Mouse (Mus musculus): ENCODE measurements at regions not wholly inside any gene's neighbourhood (a gene's known extent, or its start where the extent isn't known, plus 50 kb on each side); places are given as distances from the start of the nearest gene placed in this dataset.

GRCm38 (mm10) chr11:18262901-18263300 lies 309.2 kb upstream of the Etaa1 start:
- no peak overlapping the region for H3K4me3 ChIP-seq (replicated peaks)
- no peaks in the 10 kb centered on the region for H3K27me3 ChIP-seq
- no peaks in the 10 kb centered on the region for H3K9me3 ChIP-seq (replicated peaks)
- WGBS (ENCODE audit: insufficient replicate concordance) = 61% methylated on average over 1 of the region's 1 CpGs
- no peak overlapping the region for H3K27ac ChIP-seq
- ATAC-seq (ENCODE audit: low read depth) = no peak
- H3K9ac ChIP-seq = no peak overlapping the region
- no peak for DNase-seq
- no peak overlapping the region for H3K4me2 ChIP-seq
- no peaks in the 10 kb centered on the region for H3K36me3 ChIP-seq
- no peaks in the 10 kb centered on the region for H3K4me1 ChIP-seq (replicated peaks)

GRCm38 (mm10) chr11:18249236-18249635 lies 295.6 kb upstream of the Etaa1 start:
- Histone ChIP-seq H3K9ac (no peak overlapping the region), H3K27ac (no peak overlapping the region), H3K4me1 (replicated peaks) (no peaks in the 10 kb centered on the region), H3K27me3 (no peaks in the 10 kb centered on the region), H3K4me3 (replicated peaks) (no peak overlapping the region), H3K9me3 (replicated peaks) (no peaks in the 10 kb centered on the region), H3K4me2 (no peak overlapping the region), H3K36me3 (no peaks in the 10 kb centered on the region)
- DNase-seq (no peak), ATAC-seq (ENCODE audit: low read depth) (no peak)
- WGBS (ENCODE audit: insufficient replicate concordance) = 57% methylated on average over 4 of the region's 4 CpGs

- no peak for ATAC-seq (ENCODE audit: low read depth)
- Histone ChIP-seq H3K4me1 (replicated peaks) (no peaks in the 10 kb centered on the region), H3K9me3 (replicated peaks) (no peaks in the 10 kb centered on the region), H3K27me3 (no peaks in the 10 kb centered on the region), H3K36me3 (no peaks in the 10 kb centered on the region), H3K9ac (no peak overlapping the region), H3K4me3 (replicated peaks) (no peak overlapping the region), H3K4me2 (no peak overlapping the region), H3K27ac (no peak overlapping the region)
- 17% methylated on average over 4 of the region's 4 CpGs for WGBS (ENCODE audit: insufficient replicate concordance)
- no peak for DNase-seq
These were observed 263.1 kb upstream of the Etaa1 start for GRCm38 (mm10) chr11:18216762-18217161.

- no peak for ATAC-seq (ENCODE audit: low read depth)
- H3K4me1 ChIP-seq (replicated peaks) = no peaks in the 10 kb centered on the region
- H3K9ac ChIP-seq = no peak overlapping the region
- no peak for DNase-seq
- WGBS (ENCODE audit: insufficient replicate concordance) = 50% methylated on average over 2 of the region's 2 CpGs
- no peak overlapping the region for H3K4me3 ChIP-seq (replicated peaks)
- H3K9me3 ChIP-seq (replicated peaks) = no peaks in the 10 kb centered on the region
- H3K27ac ChIP-seq = no peak overlapping the region
- H3K4me2 ChIP-seq = no peak overlapping the region
- no peaks in the 10 kb centered on the region for H3K36me3 ChIP-seq
- H3K27me3 ChIP-seq = no peaks in the 10 kb centered on the region
These were observed 219.4 kb upstream of the Etaa1 start for GRCm38 (mm10) chr11:18173028-18173427.

- Histone ChIP-seq H3K36me3 (no peaks in the 10 kb centered on the region), H3K4me1 (replicated peaks) (no peaks in the 10 kb centered on the region), H3K27ac (no peak overlapping the region), H3K4me2 (no peak overlapping the region), H3K9me3 (replicated peaks) (no peaks in the 10 kb centered on the region), H3K4me3 (replicated peaks) (no peak overlapping the region), H3K27me3 (no peaks in the 10 kb centered on the region), H3K9ac (no peak overlapping the region)
- ATAC-seq (ENCODE audit: low read depth) (no peak), DNase-seq (no peak)
- WGBS (ENCODE audit: insufficient replicate concordance) = 51% methylated on average over 2 of the region's 2 CpGs
These were observed 217.6 kb upstream of the Etaa1 start for GRCm38 (mm10) chr11:18171207-18171776.

GRCm38 (mm10) chr11:18165609-18166347 lies 212.1 kb upstream of the Etaa1 start:
- H3K4me3 ChIP-seq (replicated peaks) = no peak overlapping the region
- H3K4me1 ChIP-seq (replicated peaks) = no peaks in the 10 kb centered on the region
- no peaks in the 10 kb centered on the region for H3K36me3 ChIP-seq
- no peak for ATAC-seq (ENCODE audit: low read depth)
- H3K4me2 ChIP-seq = no peak overlapping the region
- no peak overlapping the region for H3K9ac ChIP-seq
- DNase-seq = no peak
- H3K27me3 ChIP-seq = no peaks in the 10 kb centered on the region
- no peaks in the 10 kb centered on the region for H3K9me3 ChIP-seq (replicated peaks)
- WGBS (ENCODE audit: insufficient replicate concordance) = 42% methylated on average over 4 of the region's 4 CpGs
- H3K27ac ChIP-seq = no peak overlapping the region

- H3K4me2 ChIP-seq = no peak overlapping the region
- no peaks in the 10 kb centered on the region for H3K27me3 ChIP-seq
- no peak overlapping the region for H3K27ac ChIP-seq
- WGBS (ENCODE audit: insufficient replicate concordance) = 51% methylated on average over 2 of the region's 2 CpGs
- H3K9ac ChIP-seq = no peak overlapping the region
- no peak overlapping the region for H3K4me3 ChIP-seq (replicated peaks)
- no peaks in the 10 kb centered on the region for H3K36me3 ChIP-seq
- H3K4me1 ChIP-seq (replicated peaks) = no peaks in the 10 kb centered on the region
- ATAC-seq (ENCODE audit: low read depth) (no peak), DNase-seq (no peak)
- no peaks in the 10 kb centered on the region for H3K9me3 ChIP-seq (replicated peaks)
These were observed 210.3 kb upstream of the Etaa1 start for GRCm38 (mm10) chr11:18164025-18164423.

- WGBS (ENCODE audit: insufficient replicate concordance) = 62% methylated on average over 5 of the region's 5 CpGs
- Histone ChIP-seq H3K4me3 (replicated peaks) (no peak overlapping the region), H3K4me2 (no peak overlapping the region), H3K27me3 (no peaks in the 10 kb centered on the region), H3K4me1 (replicated peaks) (no peaks in the 10 kb centered on the region), H3K36me3 (no peaks in the 10 kb centered on the region), H3K9ac (no peak overlapping the region), H3K9me3 (replicated peaks) (no peaks in the 10 kb centered on the region), H3K27ac (no peak overlapping the region)
- no peak for ATAC-seq (ENCODE audit: low read depth)
- DNase-seq = no peak
These were observed 209.7 kb upstream of the Etaa1 start for GRCm38 (mm10) chr11:18163156-18164024.

- DNase-seq = no peak
- Histone ChIP-seq H3K9ac (no peak overlapping the region), H3K36me3 (no peaks in the 10 kb centered on the region), H3K27ac (no peak overlapping the region), H3K4me1 (replicated peaks) (no peaks in the 10 kb centered on the region), H3K27me3 (no peaks in the 10 kb centered on the region), H3K9me3 (replicated peaks) (no peaks in the 10 kb centered on the region), H3K4me3 (replicated peaks) (no peak overlapping the region), H3K4me2 (no peak overlapping the region)
- WGBS (ENCODE audit: insufficient replicate concordance) = 82% methylated on average over 4 of the region's 4 CpGs
- no peak for ATAC-seq (ENCODE audit: low read depth)
These were observed 202.8 kb upstream of the Etaa1 start for GRCm38 (mm10) chr11:18156506-18156905.

- Histone ChIP-seq H3K4me3 (replicated peaks) (no peak overlapping the region), H3K4me1 (replicated peaks) (no peaks in the 10 kb centered on the region), H3K4me2 (no peak overlapping the region), H3K9ac (no peak overlapping the region), H3K9me3 (replicated peaks) (no peaks in the 10 kb centered on the region), H3K27me3 (no peaks in the 10 kb centered on the region), H3K36me3 (no peaks in the 10 kb centered on the region), H3K27ac (no peak overlapping the region)
- DNase-seq = no peak
- 20% methylated on average over 6 of the region's 6 CpGs for whole genome bisulfite sequencing (ENCODE audit: insufficient replicate concordance)
- no peak for ATAC-seq (ENCODE audit: low read depth)
These were observed 198.3 kb upstream of the Etaa1 start for GRCm38 (mm10) chr11:18151788-18152563.

GRCm38 (mm10) chr11:18151369-18151768 lies 197.7 kb upstream of the Etaa1 start:
- Histone ChIP-seq H3K36me3 (no peaks in the 10 kb centered on the region), H3K4me3 (replicated peaks) (no peak overlapping the region), H3K4me2 (no peak overlapping the region), H3K4me1 (replicated peaks) (no peaks in the 10 kb centered on the region), H3K27ac (no peak overlapping the region), H3K27me3 (no peaks in the 10 kb centered on the region), H3K9ac (no peak overlapping the region), H3K9me3 (replicated peaks) (no peaks in the 10 kb centered on the region)
- DNase-seq = no peak
- ATAC-seq (ENCODE audit: low read depth) = no peak
- WGBS (ENCODE audit: insufficient replicate concordance) = 60% methylated on average over 4 of the region's 4 CpGs

All from liver, embryonic 13.5 days (tissue).